Mouse (Mus musculus) kidney, postnatal 0 days (tissue): ENCODE results near the gene Gm12216. TPM values are rescaled to one million over a fixed set of nuclear protein-coding genes. Genes with fewer than 3 reads are reported as not detected.
A peak's percentile ranks its signal among the peaks of the same experiment; 100 is the strongest.
"Not testable (repeated sequence)": the region's sequence is repeated elsewhere in the genome, so short reads cannot be mapped to it uniquely, and the experiment has no call there.

Source experiments
- ATAC-seq: fragments of 200-750 bp; cut with Nextera tagmentation; replicated peaks from 2 replicates; pipeline ENCODE4 v1.8.0; 2017; ENCODE audit warnings: low read depth, moderate number of reproducible peaks, moderate TSS enrichment, moderate library complexity; ENCODE audit not compliant: low FRiP score
- DNase-seq: peaks from one replicate; pipeline ENCODE4 v3.0.0-alpha.2; 2016; ENCODE audit warnings: low spot score
- H3K27ac ChIP-seq: fragments of 300-500 bp; sonication (generic); 2 replicates; pipeline ENCODE4 v1.5.1; 2014; ENCODE audit warnings: mild to moderate bottlenecking
- H3K27me3 ChIP-seq: fragments of 300-500 bp; sonication (generic); 2 replicates; pipeline ENCODE4 v1.6.1; 2014; ENCODE audit warnings: low read length, mixed read lengths; ENCODE audit not compliant: insufficient read depth
- H3K36me3 ChIP-seq: fragments of 300-500 bp; sonication (generic); 2 replicates; pipeline ENCODE4 v1.6.1; 2014; ENCODE audit warnings: low read length, mixed read lengths; ENCODE audit not compliant: insufficient read depth
- H3K4me1 ChIP-seq: fragments of 300-500 bp; sonication (generic); replicated peaks from 2 replicates; pipeline ENCODE4 v1.6.1; 2014; ENCODE audit warnings: antibody characterized with exemption, low read length, mixed read lengths; ENCODE audit not compliant: insufficient read depth
- H3K4me2 ChIP-seq: fragments of 300-500 bp; sonication (generic); 2 replicates; pipeline ENCODE4 v1.6.1; 2014; ENCODE audit warnings: mild to moderate bottlenecking, low read length, moderate library complexity, mixed read lengths
- H3K4me3 ChIP-seq: fragments of 300-500 bp; sonication (generic); replicated peaks from 2 replicates; pipeline ENCODE4 v1.5.1; 2014; ENCODE audit warnings: low read depth, low read length
- H3K9ac ChIP-seq: fragments of 300-500 bp; sonication (generic); 2 replicates; pipeline ENCODE4 v1.6.1; 2014; ENCODE audit warnings: low read depth, low read length
- H3K9me3 ChIP-seq: fragments of 300-500 bp; sonication (generic); replicated peaks from 2 replicates; pipeline ENCODE4 v1.6.1; 2016; ENCODE audit warnings: low read length, inconsistent platforms, mixed read lengths
- CTCF ChIP-seq: IDR thresholded peaks from 2 replicates; pipeline ENCODE4 v1.5.1; 2016; ENCODE audit warnings: antibody characterized with exemption, low read depth, mild to moderate bottlenecking, moderate library complexity
- WGBS: fragments of 180-500 bp; shearing (Covaris S2); extraction: QIAGEN DNeasy Blood & Tissue Kit; methylation state at CpG from one replicate; pipeline ENCODE4 v1.1.7; 2014; 5-methylcytosine and 5-hydroxymethylcytosine counted together
- polyA plus RNA-seq: library from polyadenylated mRNA; unstranded; fragments of >200 nt; fragmentation: Nextera tagmentation; extraction: Ambion mirVana; gene quantifications from 2 replicates; pipeline ENCODE4 v1.2.1, GENCODE M21; 2015

Gm12216 gene
- polyA plus RNA-seq, 1 experiment from 2014 or later, result 2.3 TPM

DNA sequence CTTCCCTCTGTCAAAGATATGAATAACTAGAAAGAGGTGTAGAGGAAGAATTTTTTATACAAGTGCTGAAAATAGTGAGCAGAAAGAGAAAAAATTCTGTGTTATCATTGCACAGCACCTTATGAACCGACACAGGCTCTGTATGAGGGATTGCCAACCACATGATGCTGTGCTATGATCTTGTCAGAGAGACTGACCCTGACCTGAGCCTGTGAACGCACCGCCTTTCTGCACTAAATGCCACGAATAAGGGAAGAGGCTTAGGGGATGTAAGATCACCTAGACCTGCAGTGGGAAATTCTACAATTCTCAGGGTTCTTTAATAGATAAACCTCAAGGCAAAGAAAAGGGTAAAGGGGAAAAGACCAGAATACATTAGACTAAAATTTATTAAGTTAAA is 17.4 kb upstream of the Gm12216 start:
- Histone ChIP-seq H3K4me1 (no peaks in the 10 kb centered on the region), H3K9me3 (no peaks in the 10 kb centered on the region), H3K4me2 (no peak overlapping the region), H3K9ac (no peak overlapping the region), H3K4me3 (no peak overlapping the region), H3K27me3 (no peaks in the 10 kb centered on the region), H3K27ac (no peak overlapping the region), H3K36me3 (0 out of 2 replicates have a peak, but pooled peaks cover 3% of the 10 kb centered on the region)
- DNase-seq (no peak), ATAC-seq (no peak)
- 80% methylated on average over 4 of the region's 4 CpGs for WGBS
- no peak for TF ChIP-seq CTCF

DNA sequence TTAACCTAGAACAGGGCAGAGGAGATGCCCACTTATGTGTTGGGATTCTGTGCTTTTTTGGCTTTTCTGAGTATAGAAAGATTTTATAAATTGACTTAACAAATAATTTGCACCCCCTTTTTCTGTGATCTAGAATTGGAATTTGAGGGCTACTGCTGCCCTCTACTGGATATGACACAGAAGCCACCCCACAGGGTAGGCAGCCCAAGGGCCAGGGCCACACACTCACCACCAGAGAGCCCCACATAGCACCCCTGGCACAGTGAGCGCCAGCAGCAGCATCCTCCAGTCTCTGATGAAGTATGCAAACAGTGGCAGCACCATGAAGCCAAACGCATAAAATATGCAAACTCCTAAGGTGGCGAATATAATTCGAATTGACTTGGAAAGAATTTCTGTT is 15.7 kb upstream of the Gm12216 start:
- ATAC-seq, result no peak
- 76% methylated on average over 4 of the region's 4 CpGs for WGBS
- Histone ChIP-seq H3K9me3 (no peaks in the 10 kb centered on the region), H3K4me1 (no peaks in the 10 kb centered on the region), H3K4me2 (no peak overlapping the region), H3K27me3 (no peaks in the 10 kb centered on the region), H3K4me3 (no peak overlapping the region), H3K9ac (no peak overlapping the region), H3K36me3 (0 out of 2 replicates have a peak, but pooled peaks cover 3% of the 10 kb centered on the region), H3K27ac (no peak overlapping the region)
- TF ChIP-seq CTCF, result peak; percentile 52; the same call in 1 of the 2 replicates
- DNase-seq, result no peak

DNA sequence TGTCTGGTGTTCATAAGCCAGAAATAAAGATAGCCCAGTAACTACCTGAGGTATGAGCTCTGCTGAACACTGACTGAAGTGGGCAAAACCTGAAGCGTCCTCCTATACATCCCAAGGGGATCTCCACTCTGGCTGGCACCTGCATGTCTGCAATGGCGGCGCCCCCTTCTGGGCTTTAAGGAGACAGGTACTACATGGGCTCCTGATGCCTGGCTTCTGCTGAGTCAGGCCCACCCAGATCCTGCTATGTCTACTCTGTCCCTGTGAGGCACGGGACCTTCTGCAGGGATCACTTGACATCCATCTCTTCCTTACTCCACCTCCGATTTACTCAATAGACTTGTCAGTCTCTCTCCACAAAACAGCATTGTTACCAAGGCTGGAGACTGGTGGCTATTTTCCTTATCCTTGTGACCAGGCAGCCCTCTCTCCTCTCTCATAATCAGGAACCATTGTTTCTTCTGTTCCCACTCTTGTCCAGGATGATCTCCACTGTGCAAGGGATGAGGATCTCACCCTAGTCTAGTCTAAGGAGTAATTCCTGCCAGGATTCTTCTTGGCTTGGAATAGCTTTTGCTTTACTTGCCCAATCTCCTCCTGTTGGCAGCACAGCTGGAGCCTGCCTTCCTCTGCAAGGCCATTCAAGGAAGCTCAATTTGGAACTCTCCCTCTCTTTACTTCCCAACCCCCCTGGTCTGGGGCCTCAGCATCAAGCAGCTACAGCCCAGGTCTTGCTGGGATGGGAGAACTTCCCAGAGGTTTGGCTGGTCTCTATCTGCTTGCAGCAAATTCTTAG is 15.1 kb upstream of the Gm12216 start:
- WGBS, result 68% methylated on average over 5 of the region's 5 CpGs
- not testable (repeated sequence) for ATAC-seq, H3K4me3 ChIP-seq, H3K9me3 ChIP-seq, H3K27ac ChIP-seq, H3K4me2 ChIP-seq, H3K9ac ChIP-seq, H3K4me1 ChIP-seq, DNase-seq, H3K27me3 ChIP-seq, H3K36me3 ChIP-seq
- peak; percentile 18; the same call in 1 of the 2 replicates for TF ChIP-seq CTCF

DNA sequence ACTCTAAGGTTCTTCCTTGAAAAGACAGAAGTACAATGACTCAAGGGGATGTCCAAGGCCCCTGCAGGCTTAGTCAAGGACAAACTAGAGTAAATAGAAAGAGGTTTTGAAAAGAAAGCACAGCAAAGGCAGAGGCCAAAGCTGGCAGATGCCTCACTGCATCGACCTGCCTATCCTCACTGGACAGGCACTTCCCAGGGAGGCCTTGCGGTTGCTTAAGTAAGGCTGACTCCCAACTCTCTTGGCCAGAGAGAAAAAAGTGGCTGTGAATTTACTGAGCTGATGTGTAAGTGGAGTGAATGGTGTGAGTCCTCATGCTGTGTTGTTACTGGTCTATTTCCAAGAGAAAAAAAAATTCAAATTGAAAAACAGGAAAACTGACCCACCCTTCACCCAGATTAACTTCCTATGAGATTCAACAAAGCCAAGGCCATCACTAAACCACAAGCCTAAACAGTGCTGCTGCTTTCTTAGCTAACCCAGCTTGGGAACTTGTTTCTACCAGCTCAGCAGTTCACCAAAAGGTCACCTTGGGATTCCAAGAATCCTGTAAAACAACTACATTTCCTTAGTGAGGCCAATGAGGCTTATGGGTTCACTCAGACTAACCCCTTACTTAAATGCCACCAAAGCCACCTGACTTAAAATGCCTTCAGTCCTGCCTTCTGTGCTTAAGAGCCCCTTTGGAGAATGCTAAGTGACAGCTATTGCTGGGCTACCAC is 12.9 kb upstream of the Gm12216 start:
- H3K4me1 ChIP-seq, result no peaks in the 10 kb centered on the region
- ATAC-seq (no peak), DNase-seq (peak; percentile 23)
- H3K4me2 ChIP-seq, result no peak overlapping the region
- WGBS, result 82% methylated on average over 2 of the region's 2 CpGs
- TF ChIP-seq CTCF, result no peak
- no peak overlapping the region; the same call in 1 of the 2 replicates for H3K27ac ChIP-seq
- no peak overlapping the region for H3K9ac ChIP-seq
- H3K4me3 ChIP-seq, result no peak overlapping the region
- 0 out of 2 replicates have a peak, but pooled peaks cover 3% of the 10 kb centered on the region for H3K36me3 ChIP-seq
- H3K27me3 ChIP-seq, result no peaks in the 10 kb centered on the region
- no peaks in the 10 kb centered on the region for H3K9me3 ChIP-seq

DNA sequence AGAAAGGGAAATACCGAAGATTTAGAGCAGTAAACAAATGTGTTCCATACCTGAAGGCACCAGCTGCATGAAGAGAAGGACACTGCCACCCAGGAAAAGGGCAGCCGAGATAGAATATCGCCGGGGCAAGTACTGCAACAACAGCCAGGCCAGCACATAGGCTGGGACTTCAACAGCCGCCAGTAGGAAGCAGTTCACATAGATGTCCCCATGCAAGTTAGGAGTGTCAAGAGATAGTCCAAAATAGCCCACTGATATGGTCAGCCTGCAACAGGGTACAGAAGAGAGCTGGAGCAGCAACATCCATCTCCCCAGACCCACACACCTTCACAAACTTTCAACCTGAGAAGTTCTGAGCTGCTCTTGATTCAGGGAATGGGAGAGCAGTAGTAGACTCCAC is 10.1 kb upstream of the Gm12216 start:
- Histone ChIP-seq H3K36me3 (0 out of 2 replicates have a peak, but pooled peaks cover 3% of the 10 kb centered on the region), H3K27ac (no peak overlapping the region), H3K27me3 (no peaks in the 10 kb centered on the region), H3K4me2 (no peak overlapping the region), H3K4me1 (no peaks in the 10 kb centered on the region), H3K9me3 (no peaks in the 10 kb centered on the region), H3K4me3 (no peak overlapping the region), H3K9ac (no peak overlapping the region)
- ATAC-seq (no peak), DNase-seq (no peak)
- no peak for TF ChIP-seq CTCF
- WGBS, result 92% methylated on average over 5 of the region's 5 CpGs

DNA sequence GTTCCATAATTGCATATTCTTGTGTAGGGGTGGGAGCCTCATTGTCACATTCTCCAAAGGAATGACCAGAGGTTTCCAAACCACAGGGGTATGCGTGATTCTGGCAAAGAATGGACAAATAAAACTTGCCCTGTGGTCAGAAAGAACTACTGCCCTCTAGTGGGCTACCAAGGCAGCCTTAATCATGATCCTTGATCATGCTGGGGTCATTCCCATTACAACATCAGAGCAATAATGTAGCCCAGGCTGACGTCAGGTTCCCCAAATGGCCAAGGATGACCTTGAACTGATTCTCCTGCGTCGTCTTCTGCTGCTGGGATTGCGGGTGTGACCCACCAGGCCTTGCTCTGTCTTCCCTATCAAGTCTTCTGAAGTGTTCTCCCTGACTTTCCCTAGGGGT is 9.3 kb upstream of the Gm12216 start:
- TF ChIP-seq CTCF, result peak; percentile 54
- ATAC-seq, H3K4me2 ChIP-seq, H3K9ac ChIP-seq, H3K36me3 ChIP-seq, H3K27ac ChIP-seq, H3K4me3 ChIP-seq, H3K9me3 ChIP-seq, H3K4me1 ChIP-seq, H3K27me3 ChIP-seq, DNase-seq: not testable (repeated sequence)
- 44% methylated on average over 5 of the region's 5 CpGs for WGBS

DNA sequence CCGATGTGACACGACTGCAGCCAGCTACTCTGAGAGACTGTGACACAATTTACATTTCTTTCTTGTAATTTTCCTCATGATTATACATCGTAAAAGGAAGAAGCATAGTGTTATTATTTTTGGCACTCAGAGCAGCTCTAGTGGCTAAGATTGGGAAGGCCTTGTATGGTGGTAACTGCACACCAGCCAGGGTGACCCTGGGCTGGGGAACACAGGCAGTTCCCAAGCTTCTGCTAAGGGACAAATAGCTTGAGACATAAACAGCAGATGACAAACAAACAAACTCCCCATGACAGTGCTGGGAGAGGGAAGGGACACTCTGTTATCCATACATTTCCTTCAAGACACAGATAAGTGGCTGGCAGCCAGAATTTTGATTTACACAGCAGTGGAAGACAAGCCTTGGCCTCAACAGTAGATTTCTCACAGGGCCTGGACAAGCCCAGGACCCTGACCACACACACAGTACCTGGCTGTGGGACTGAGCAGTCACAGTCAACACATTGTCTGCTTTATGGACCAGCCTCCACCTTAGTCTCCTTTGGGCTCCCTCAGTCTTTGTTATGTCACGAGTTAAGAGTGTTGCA is 5.8 kb upstream of the Gm12216 start:
- H3K27ac ChIP-seq, H3K4me1 ChIP-seq, ATAC-seq, H3K4me2 ChIP-seq, H3K27me3 ChIP-seq, H3K9me3 ChIP-seq, DNase-seq, H3K36me3 ChIP-seq, H3K9ac ChIP-seq, H3K4me3 ChIP-seq: not testable (repeated sequence)
- 74% methylated on average over 1 of the region's 4 CpGs for WGBS

DNA sequence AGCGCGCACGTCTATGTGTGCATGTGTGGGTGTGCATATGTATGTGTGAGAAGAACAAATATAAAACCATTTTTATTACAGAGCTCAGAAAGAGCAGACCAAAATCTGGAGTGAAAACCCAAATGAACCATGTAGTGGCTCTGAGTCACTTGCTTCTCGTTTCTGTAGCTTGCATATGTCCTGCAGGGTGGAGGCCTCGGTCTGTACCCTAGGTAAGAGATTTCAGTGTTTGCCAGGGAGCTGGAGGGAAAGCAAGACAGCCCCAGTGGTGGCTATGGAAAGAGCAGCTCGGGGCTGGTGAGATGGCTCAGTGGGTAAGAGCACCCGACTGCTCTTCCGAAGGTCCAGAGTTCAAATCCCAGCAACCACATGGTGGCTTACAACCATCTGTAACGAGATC is 1.9 kb upstream of the Gm12216 start:
- DNase-seq, H3K27ac ChIP-seq, H3K4me3 ChIP-seq, H3K4me2 ChIP-seq, H3K9me3 ChIP-seq, H3K36me3 ChIP-seq, H3K4me1 ChIP-seq, H3K9ac ChIP-seq, ATAC-seq, H3K27me3 ChIP-seq: not testable (repeated sequence)
- 82% methylated on average over 8 of the region's 9 CpGs for WGBS
